Mouse (Mus musculus) NIH3T3 (cell line): ENCODE measurements around the gene Hoxb5.

Source experiments
- DNase-seq: peaks from one replicate; pipeline ENCODE4 v3.0.0-alpha.2; 2012; ENCODE audit warnings: low read depth

The Hoxb5 gene

GRCm38 (mm10) chr11:96341701-96342575 lies 38.8 kb downstream of the Hoxb5 start:
- no peak for DNase-seq

GRCm38 (mm10) chr11:96342576-96342930 lies 39.4 kb downstream of the Hoxb5 start:
- no peak for DNase-seq

GRCm38 (mm10) chr11:96343206-96343745 lies 40.1 kb downstream of the Hoxb5 start:
- no peak for DNase-seq

GRCm38 (mm10) chr11:96344061-96344877 lies 41.1 kb downstream of the Hoxb5 start:
- DNase-seq, result no peak

- no peak for DNase-seq
Measured at GRCm38 (mm10) chr11:96344878-96345159, 41.7 kb downstream of the Hoxb5 start.

GRCm38 (mm10) chr11:96345220-96345892 lies 42.2 kb downstream of the Hoxb5 start:
- no peak for DNase-seq

GRCm38 (mm10) chr11:96345893-96346806 lies 43.0 kb downstream of the Hoxb5 start:
- DNase-seq, result no peak

GRCm38 (mm10) chr11:96346916-96347520 lies 43.9 kb downstream of the Hoxb5 start:
- no peak for DNase-seq

- no peak for DNase-seq
Measured at GRCm38 (mm10) chr11:96347717-96348116, 44.6 kb downstream of the Hoxb5 start.

GRCm38 (mm10) chr11:96348141-96348928 lies 45.2 kb downstream of the Hoxb5 start:
- DNase-seq, result no peak

GRCm38 (mm10) chr11:96348988-96349387 lies 45.9 kb downstream of the Hoxb5 start:
- DNase-seq, result no peak

GRCm38 (mm10) chr11:96349491-96350340 lies 46.6 kb downstream of the Hoxb5 start:
- DNase-seq, result no peak

GRCm38 (mm10) chr11:96350341-96350624 lies 47.1 kb downstream of the Hoxb5 start, which contains the start of gene Hoxb2:
TSS of gene Hoxb2 (plus strand) at chr11:96350525.
- DNase-seq, result no peak

- DNase-seq, result no peak
Measured at GRCm38 (mm10) chr11:96350791-96351190, 47.7 kb downstream of the Hoxb5 start.

GRCm38 (mm10) chr11:96351312-96351711 lies 48.2 kb downstream of the Hoxb5 start:
- DNase-seq, result no peak

- DNase-seq, result no peak
Measured at GRCm38 (mm10) chr11:96351831-96352230, 48.7 kb downstream of the Hoxb5 start.

- no peak for DNase-seq
Measured at GRCm38 (mm10) chr11:96352691-96353521, 49.8 kb downstream of the Hoxb5 start.

- DNase-seq, result no peak
Measured at GRCm38 (mm10) chr11:96353522-96353841, 50.3 kb downstream of the Hoxb5 start.

- DNase-seq, result no peak
Measured at GRCm38 (mm10) chr11:96353939-96354338, 50.8 kb downstream of the Hoxb5 start.
